Mouse (Mus musculus) liver, embryonic 14.5 days (tissue): ENCODE results near the gene H2-M10.4.

ENCODE experiments used
- CTCF ChIP-seq: IDR thresholded peaks from 2 replicates; pipeline ENCODE4 v1.5.1; 2016; ENCODE audit warnings: antibody characterized with exemption, low read depth, control low read depth
- EP300 ChIP-seq: IDR thresholded peaks from 2 replicates; pipeline ENCODE4 v1.6.1; 2016; ENCODE audit warnings: antibody characterized with exemption, low read depth

DNA sequence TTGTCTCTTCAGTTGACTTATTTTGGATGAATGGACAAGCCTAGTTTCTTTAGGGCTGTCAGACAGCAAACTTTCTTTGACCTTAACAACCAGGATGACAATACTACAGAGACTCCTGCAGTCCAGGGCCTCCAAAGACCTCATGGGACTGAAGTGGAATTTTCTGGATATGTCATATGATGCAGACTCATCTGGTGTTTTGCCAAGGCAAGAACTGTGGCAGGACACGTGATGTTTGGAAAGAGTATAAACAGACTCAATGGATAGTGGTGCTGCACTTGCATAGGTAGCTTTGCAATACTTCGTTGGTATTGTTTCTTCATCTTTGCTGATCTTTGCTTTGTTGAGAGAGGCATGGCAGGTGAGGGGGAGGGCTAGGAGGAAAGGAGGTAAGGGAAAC, 44.7 kb downstream of the H2-M10.4 start:
- no peak for TF ChIP-seq CTCF
- no peak for TF ChIP-seq EP300
